Mouse (Mus musculus): ENCODE data around the gene Sox1.

The Sox1 gene

GRCm38 (mm10) chr8:12409976-12410375, 14.9 kb downstream of the Sox1 start:
- in situ Hi-C loops (cut with MboI; ENCODE audit: low sequenced_read_pairs): no loop called here

GRCm38 (mm10) chr8:12417056-12417455, 22.0 kb downstream of the Sox1 start:
- in situ Hi-C loops (cut with MboI; ENCODE audit: low sequenced_read_pairs): no loop called here

GRCm38 (mm10) chr8:12420537-12420936, 25.4 kb downstream of the Sox1 start:
- in situ Hi-C loops (cut with MboI; ENCODE audit: low sequenced_read_pairs): no loop called here

GRCm38 (mm10) chr8:12425906-12426305, 30.8 kb downstream of the Sox1 start:
- in situ Hi-C loops (cut with MboI; ENCODE audit: low sequenced_read_pairs): no loop called here

GRCm38 (mm10) chr8:12427346-12427745, 32.3 kb downstream of the Sox1 start:
- in situ Hi-C loops (cut with MboI; ENCODE audit: low sequenced_read_pairs): no loop called here

- in situ Hi-C loops (cut with MboI; ENCODE audit: low sequenced_read_pairs): no loop called here
Measured at GRCm38 (mm10) chr8:12427886-12428799, 33.0 kb downstream of the Sox1 start.

- in situ Hi-C loops (cut with MboI; ENCODE audit: low sequenced_read_pairs): no loop called here
Measured at GRCm38 (mm10) chr8:12428931-12429330, 33.8 kb downstream of the Sox1 start.

- in situ Hi-C loops (cut with MboI; ENCODE audit: low sequenced_read_pairs): no loop called here
Measured at GRCm38 (mm10) chr8:12429601-12430172, 34.6 kb downstream of the Sox1 start.

GRCm38 (mm10) chr8:12430173-12430899, 35.2 kb downstream of the Sox1 start:
- in situ Hi-C loops (cut with MboI; ENCODE audit: low sequenced_read_pairs): no loop called here

- in situ Hi-C loops (cut with MboI; ENCODE audit: low sequenced_read_pairs): no loop called here
Measured at GRCm38 (mm10) chr8:12430900-12431737, 36.0 kb downstream of the Sox1 start.

GRCm38 (mm10) chr8:12431738-12432055, 36.6 kb downstream of the Sox1 start:
- in situ Hi-C loops (cut with MboI; ENCODE audit: low sequenced_read_pairs): no loop called here

GRCm38 (mm10) chr8:12432546-12432945, 37.5 kb downstream of the Sox1 start:
- in situ Hi-C loops (cut with MboI; ENCODE audit: low sequenced_read_pairs): no loop called here

- in situ Hi-C loops (cut with MboI; ENCODE audit: low sequenced_read_pairs): no loop called here
Measured at GRCm38 (mm10) chr8:12434771-12435170, 39.7 kb downstream of the Sox1 start.

- in situ Hi-C loops (cut with MboI; ENCODE audit: low sequenced_read_pairs): no loop called here
Measured at GRCm38 (mm10) chr8:12438021-12438420, 42.9 kb downstream of the Sox1 start.

- in situ Hi-C loops (cut with MboI; ENCODE audit: low sequenced_read_pairs): no loop called here
Measured at GRCm38 (mm10) chr8:12439044-12439443, 43.9 kb downstream of the Sox1 start.

- in situ Hi-C loops (cut with MboI; ENCODE audit: low sequenced_read_pairs): no loop called here
Measured at GRCm38 (mm10) chr8:12439846-12440245, 44.8 kb downstream of the Sox1 start.

GRCm38 (mm10) chr8:12440997-12441396, 45.9 kb downstream of the Sox1 start:
- in situ Hi-C loops (cut with MboI; ENCODE audit: low sequenced_read_pairs): no loop called here

- in situ Hi-C loops (cut with MboI; ENCODE audit: low sequenced_read_pairs): no loop called here
Measured at GRCm38 (mm10) chr8:12445258-12445657, 50.2 kb downstream of the Sox1 start.

- in situ Hi-C loops (cut with MboI; ENCODE audit: low sequenced_read_pairs): no loop called here
Measured at GRCm38 (mm10) chr8:12445926-12446680, 51.0 kb downstream of the Sox1 start.
